In the genomic region with DNA sequence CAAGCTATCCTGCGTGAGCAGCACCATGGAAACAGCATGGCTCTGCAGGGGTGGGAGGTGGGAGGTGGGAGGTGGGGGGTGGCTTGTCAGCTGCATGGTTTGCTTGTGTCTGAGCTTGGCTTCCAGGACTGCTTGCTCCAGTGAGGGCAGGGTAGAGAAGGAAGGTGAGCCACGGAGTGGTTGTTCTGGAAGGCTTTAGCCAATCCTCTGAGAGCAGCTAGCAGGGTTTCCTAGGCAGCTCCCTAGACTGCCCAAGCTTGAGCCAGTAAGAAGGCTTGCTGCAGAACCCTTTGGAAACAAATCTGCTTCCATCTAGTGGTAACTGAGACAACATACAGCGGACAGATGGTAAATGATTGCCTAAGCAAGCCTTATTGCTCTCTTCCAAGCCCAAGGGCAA, we compare ENCODE assay signal across 8 mouse cellular contexts.
DNase-seq lines count a peak whose midpoint lies in the region; ATAC-seq and TF ChIP-seq lines count a peak whose summit lies in the region.

No protein-coding gene starts in this region.

- no peaks in the 10 kb centered on the region for H3K4me1 ChIP-seq in ES-Bruce4 (ENCODE audit: control insufficient read depth, insufficient read depth, low read length)
- H3K4me1 ChIP-seq in hindbrain, postnatal 0 days (ENCODE audit: insufficient read depth, low read length), result no peaks in the 10 kb centered on the region

- TF ChIP-seq POLR2A in ES-Bruce4 (IDR thresholded peaks at IDR 0.05; ENCODE audit: insufficient read depth, low read length), result no peak

- H3K4me2 ChIP-seq in hindbrain, postnatal 0 days (ENCODE audit: low read depth, low read length), result no peak overlapping the region

- DNase-seq in cerebellum, adult 8-10 months, result peak; percentile 3
- DNase-seq in frontal cortex, adult 2 months (ENCODE audit: extremely low spot score in 1 of 2, low spot score in 1 of 2), result peak; percentile 82 to 85
- DNase-seq in hindbrain, postnatal 0 days (ENCODE audit: low spot score), result peak; percentile 91
- DNase-seq in layer of hippocampus, postnatal 36 days, result peak; percentile 32 to 46
- peak; percentile 59 for DNase-seq in lung, postnatal 10 days
- DNase-seq in right cerebral cortex, postnatal 10 days (ENCODE audit: low spot score in 2 of 2), result peak; percentile 75 to 90
- no peak for DNase-seq in thymus, postnatal 14 days

- no peak overlapping the region for H3K9ac ChIP-seq in ES-Bruce4 (ENCODE audit: low read depth, poor library complexity, severe bottlenecking)
- no peak overlapping the region for H3K9ac ChIP-seq in hindbrain, postnatal 0 days (replicated peaks; ENCODE audit: low read length)

- no peak overlapping the region for H3K27ac ChIP-seq in ES-Bruce4 (ENCODE audit: insufficient read depth, low read length)
- H3K27ac ChIP-seq in hindbrain, postnatal 0 days, result peak overlapping the region; percentile 26; the same call in 1 of the 2 replicates

- peaks cover 1% of the 10 kb centered on the region for H3K27me3 ChIP-seq in ES-Bruce4 (ENCODE audit: control insufficient read depth, insufficient read depth, low read length, poor library complexity, severe bottlenecking)
- H3K27me3 ChIP-seq in hindbrain, postnatal 0 days (ENCODE audit: insufficient read depth, low read length), result no peaks in the 10 kb centered on the region

- peak; percentile 15 for TF ChIP-seq CTCF in ES-Bruce4 (IDR thresholded peaks at IDR 0.05; ENCODE audit: low read depth, low read length)
- peak; percentile 90 for TF ChIP-seq CTCF in hindbrain, postnatal 0 days (IDR thresholded peaks at IDR 0.05; ENCODE audit: low read depth)

- TF ChIP-seq EP300 in ES-Bruce4 (IDR thresholded peaks at IDR 0.05; ENCODE audit: insufficient read depth, low read depth, low read length), result no peak

- ATAC-seq in hindbrain, postnatal 0 days, result peak; percentile 100

- no peaks in the 10 kb centered on the region for H3K36me3 ChIP-seq in ES-Bruce4 (ENCODE audit: control insufficient read depth, insufficient read depth, low read length, poor library complexity, severe bottlenecking)
- no peaks in the 10 kb centered on the region for H3K36me3 ChIP-seq in hindbrain, postnatal 0 days (ENCODE audit: insufficient read depth, low read length)

- 1% methylated on average over 3 of the region's 3 CpGs for WGBS in hindbrain, postnatal 0 days

- no peak overlapping the region for H3K4me3 ChIP-seq in ES-Bruce4 (ENCODE audit: low read depth, low read length)
- no peak overlapping the region for H3K4me3 ChIP-seq in hindbrain, postnatal 0 days (ENCODE audit: low read length)

- no peaks in the 10 kb centered on the region for H3K9me3 ChIP-seq in ES-Bruce4 (replicated peaks; ENCODE audit: control insufficient read depth, insufficient read depth, low read length, poor library complexity, severe bottlenecking)
- no peaks in the 10 kb centered on the region for H3K9me3 ChIP-seq in hindbrain, postnatal 0 days (ENCODE audit: low read length)
